Mouse (Mus musculus) natural killer cell, adult 2 months (primary cell): ENCODE results near the gene Pcbp4.
A peak's percentile ranks its signal among the peaks of the same experiment; 100 is the strongest.

Source experiments
- DNase-seq, 2 experiments: peaks; one replicate each; pipeline ENCODE4 v3.0.0; 2022; ENCODE audit warnings: low spot score in 2 of 2

The Pcbp4 gene

DNA sequence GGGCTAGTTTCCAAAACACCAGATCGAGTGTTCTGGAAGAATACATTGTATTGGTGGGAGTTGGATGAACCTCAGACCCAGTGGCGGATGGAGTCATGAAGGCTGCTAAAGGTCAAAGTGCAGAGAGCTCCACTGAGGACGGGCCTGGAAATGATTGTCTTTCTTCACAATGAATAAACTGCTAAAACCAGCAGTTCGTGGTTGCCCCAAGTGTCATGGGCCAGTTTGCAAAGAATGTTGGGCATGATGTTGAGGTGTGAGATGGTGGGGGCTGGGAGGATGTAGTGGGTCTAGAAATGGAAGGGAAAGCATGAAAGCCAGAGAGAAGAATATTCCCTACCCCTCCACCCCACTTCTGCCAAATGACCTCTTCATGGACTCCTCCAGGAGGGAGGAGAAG, 8.3 kb upstream of the Pcbp4 start:
- no peak for DNase-seq

DNA sequence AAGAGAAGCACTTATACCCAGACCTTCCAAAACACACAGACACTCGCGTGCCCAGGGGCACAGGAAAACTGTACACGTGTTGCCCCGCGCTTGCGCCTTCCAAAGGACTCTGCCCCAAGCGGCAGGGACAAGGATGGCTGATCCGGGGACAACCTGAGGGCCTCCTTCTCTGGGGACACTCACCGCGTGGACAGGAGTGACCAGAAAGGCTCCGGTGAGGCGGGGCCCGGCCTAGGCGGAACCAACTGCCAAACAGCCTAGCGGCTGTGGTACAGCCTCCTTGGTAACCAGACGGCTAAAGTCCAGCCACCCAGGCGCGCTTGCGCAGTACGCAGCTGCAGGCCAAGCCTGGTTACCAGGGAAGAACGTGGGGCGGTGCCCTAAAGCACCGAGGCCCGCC, 5.7 kb upstream of the Pcbp4 start, which contains the start of the genes Abhd14b and Abhd14a:
Gene Abhd14b, plus strand, starts transcription at position 112 of the 400 bp plus-strand sequence.
Gene Abhd14a, minus strand, starts transcription at position 331 of the 400 bp plus-strand sequence.
- DNase-seq: peak; percentile 78 to 80

DNA sequence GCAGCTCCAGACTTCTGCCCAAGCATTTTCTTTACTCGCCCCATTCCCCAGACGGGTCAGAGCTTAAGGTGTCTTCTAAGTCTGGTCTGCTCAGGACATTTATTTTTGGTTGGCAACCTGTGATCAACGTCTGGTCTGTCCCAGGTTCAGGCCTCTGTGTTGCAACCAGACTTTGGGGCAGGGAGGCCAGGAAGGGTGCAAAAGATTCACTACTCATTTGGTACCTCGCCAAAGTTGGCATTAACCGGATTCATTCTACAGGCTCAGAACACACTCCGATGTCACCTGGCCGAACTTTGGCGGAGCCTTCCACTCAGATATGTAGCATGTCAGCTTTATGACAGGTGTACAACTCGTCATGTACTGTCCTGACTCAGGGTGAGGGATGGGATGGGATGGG, 5.1 kb upstream of the Pcbp4 start:
- no peak for DNase-seq

DNA sequence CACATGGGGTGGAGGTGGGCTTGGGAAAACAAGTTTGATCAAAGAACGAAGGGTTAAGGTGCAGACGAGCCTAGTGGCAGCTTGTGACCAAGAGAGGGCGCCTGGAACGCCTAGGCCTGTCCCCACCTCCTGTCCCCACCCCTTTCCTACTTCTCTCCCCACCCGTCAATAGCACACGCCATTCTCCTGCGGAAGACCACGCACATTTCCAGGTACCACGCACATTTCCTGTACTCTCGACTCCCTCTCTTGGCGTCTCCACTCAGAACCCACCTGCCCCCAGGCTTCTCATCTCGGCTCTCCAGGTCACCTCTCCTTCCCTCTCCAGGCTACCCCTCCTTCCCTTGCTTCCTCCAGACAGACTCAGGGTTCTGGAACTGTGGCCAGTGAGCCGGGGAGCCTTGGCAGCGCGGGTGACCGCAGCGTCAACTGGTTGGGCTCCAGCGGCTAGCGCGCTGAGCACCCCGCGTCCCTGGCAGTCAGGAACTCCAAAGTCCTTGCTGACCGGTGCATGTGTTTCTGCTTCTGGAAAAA, 4.5 kb upstream of the Pcbp4 start:
- DNase-seq: peak; percentile 40 to 61

DNA sequence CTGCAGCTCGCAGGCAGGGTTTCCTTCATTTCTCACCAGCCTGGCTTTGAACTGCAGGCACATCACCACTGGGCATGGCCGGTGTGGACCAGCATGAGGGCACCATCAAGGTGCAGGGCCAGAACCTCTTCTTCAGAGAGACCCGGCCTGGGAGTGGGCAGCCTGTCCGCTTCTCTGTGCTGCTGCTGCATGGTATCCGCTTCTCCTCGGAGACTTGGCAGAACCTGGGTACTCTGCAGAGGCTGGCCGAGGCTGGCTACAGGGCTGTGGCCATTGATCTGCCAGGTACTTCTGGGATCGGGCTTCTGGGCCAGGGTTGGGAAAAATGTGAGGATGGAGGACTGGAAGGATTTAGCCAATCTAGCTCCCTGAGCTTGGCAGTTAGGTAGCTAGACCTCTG, 3.1 kb upstream of the Pcbp4 start:
- no peak for DNase-seq

DNA sequence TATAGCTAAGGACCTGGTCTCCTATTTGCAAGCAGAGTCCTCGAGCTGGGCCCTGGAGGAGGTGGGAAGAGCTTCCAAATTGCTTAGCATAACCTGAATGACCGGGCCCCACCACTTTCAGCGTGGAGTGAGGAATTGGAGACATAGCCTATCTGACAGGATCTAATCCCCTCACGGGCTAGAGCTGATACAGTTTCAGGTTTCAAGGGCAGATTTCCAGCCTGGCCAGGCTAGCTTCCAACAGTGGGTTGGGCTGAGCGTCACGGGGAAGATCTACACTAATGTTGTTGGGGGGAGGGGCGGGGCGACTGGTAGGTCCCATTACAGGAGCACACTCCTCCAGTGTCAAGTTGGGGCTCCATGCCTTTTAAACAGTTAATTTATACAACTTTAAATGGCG, 2.4 kb upstream of the Pcbp4 start:
- DNase-seq: no peak

DNA sequence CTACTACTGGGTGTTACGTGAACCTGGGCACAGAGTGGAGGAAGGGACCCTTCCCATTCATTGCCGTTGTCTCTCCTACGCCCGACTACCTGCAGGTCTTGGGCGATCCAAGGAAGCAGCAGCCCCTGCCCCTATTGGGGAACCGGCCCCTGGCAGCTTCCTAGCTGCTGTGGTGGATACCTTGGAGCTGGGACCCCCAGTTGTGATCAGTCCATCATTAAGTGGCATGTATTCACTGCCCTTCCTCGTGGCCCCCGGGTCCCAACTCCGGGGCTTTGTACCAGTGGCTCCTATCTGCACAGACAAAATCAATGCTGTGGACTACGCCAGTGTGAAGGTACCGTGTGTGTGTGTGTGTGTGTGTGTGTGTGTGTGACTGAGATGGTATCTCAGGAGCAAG, 1.8 kb upstream of the Pcbp4 start:
- DNase-seq: no peak

DNA sequence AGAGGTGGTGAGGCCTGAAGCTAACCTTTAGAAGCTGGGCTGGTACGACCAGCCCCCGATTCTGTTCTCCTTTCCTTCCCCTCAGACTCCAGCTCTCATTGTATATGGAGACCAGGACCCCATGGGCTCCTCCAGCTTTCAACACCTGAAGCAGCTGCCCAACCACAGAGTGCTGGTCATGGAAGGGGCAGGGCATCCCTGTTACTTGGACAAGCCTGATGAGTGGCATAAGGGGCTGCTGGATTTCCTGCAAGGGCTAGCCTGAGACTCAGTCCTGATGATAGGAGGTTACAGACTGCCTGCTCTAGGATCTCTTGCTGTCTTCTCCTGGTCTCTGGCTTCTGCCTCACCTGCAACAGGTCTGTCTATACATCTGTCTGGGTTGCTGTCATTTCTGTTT, 1.2 kb upstream of the Pcbp4 start:
- no peak for DNase-seq

DNA sequence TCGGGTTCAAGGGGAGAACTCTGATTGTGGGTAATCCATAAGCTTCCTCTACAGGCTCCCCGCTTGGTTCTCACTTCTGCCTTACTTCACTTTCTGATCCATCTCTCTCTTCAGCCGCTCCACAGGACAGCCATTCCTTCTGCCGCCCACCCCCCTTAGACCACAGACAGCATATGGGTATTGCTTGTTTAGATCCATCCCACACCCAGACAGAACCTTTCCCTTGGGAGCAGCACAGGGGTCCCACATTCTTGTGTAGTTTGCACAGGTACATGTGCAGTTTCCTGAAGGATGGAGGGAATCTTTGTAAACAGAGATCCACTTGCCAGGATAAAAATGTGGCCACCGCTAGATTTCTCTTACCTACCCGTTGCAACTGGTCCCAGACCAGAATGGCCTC, 740 bp upstream of the Pcbp4 start:
- no peak for DNase-seq

DNA sequence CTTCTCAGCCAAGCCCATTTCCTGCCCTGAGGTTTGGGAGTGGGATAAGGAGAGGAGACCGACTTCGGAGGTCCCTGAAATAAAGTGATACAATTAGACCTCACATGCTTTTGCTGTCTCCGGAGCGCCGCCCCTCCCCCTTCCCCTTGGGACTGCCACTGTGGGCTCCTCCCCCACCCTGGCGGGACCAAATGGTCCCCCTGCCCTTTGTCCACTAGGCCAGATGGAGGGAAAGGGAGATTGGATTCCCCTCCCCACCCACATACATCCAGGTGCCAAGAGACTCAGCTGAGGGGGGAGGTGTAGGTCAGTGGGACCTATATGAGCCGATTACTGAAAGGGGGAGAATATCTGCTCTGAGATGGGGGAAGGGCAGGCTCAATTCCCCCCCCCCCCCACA, 270 bp upstream of the Pcbp4 start:
- no peak for DNase-seq

DNA sequence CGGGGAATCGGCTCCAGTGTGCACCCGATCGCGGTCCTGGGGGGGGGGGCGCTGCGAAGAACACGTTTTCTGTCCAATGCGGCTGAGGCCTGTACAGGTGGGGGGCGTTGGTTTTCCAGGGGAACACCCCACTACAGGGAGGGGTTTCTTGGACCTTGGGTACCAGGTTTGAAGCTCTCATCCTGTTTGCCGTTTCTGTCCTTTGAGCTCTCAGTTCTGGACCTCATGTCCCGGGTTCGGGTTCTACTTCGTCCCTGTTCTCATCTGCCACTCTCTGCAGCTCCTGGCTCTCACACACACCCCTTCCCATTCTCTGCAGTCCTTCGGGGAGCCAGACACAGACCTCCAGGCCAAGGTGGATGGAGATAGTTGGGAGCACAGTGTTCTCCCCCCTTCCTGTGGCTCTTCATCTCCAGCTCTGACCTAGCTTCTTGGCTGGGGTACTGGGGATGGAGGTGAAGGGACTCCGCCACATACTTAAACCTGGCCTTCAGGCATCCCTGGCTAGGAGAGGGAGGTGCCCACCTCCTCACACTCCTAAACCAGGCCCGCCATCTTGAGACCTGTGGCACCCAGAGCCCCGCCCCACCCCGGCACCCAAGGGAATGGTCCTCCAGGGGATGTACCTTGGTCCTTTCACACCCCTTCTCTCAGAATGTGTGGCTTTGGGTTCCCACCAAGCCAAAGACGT, 1.1 kb downstream of the Pcbp4 start:
- no peak for DNase-seq

DNA sequence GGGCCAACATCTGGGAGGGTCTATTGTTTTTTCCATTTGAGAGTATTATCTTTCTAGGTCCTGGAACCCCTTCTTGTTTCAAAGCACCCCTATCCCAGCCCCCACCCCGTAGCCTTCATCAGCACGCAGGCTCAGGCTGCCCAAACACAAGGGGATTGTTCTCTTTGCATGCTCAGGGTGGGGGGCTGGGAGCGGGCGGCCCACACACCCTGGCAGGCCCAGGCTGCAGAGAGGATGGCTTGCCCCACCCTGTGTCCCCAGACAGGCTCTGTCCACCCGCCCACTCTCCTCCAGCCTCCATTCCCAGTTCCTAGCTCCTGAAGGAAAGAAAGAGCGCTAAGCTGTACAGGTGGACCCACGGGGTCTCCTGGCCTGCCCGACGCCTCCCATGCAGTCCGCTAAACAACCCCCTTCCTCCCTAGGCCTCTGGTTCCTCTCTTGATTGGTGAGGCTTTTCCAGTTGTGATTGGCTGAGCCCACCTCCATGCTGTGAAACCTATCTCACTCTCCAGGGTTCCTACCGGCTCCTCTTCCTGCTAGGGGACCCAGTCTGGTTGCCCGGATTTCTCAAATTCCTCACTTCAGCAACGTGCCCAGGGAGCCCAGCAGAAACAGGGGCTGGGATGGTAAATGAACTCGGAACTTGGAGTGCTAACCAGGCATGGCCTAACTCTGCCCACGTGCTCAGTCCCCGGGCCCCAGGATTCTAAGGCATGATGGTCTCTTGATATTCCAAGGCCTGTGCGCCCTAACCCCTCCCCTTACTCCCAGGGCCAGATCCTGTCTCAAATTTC, 2.0 kb downstream of the Pcbp4 start:
- no peak for DNase-seq

DNA sequence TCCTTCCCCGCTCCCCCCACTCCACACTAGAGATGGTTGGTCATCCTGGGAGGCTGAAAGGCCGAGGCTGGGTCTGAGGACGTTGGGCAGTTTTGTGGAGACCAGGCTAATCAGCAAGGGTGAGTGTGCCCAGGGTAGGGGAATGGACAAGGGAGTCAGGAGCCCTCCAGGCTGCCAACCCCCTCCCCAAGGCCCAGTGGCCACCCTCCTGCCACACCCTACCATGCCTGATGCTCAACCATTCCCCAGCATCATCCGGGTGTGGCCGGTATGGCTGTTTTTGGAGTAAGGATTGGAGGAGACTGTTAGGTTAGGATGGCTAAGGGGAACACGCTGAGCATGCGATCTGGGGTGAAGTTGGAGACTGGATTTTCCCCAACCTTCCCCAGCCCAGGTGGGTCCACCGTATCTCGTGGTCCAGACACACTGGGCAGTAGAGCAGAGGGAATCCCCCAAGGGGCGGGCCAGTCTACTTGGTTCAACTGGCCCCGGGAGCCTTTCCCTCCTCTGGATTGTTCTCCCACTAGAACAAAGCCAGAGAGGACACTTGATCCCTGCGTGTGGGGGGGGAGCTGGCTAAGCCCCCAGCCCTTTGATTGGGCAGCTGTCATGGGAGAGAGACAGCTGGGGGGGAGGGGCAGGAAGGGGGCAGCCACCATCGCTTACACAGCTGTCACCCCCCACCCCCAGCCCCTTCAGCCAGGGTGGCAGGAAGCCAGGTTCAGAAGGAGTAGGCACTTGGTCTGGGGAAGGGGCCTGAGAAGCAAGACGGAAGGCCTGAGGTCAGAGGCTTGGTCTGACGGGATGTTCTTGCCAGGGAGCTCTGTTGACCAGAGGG, 3.5 kb downstream of the Pcbp4 start:
- DNase-seq: no peak

DNA sequence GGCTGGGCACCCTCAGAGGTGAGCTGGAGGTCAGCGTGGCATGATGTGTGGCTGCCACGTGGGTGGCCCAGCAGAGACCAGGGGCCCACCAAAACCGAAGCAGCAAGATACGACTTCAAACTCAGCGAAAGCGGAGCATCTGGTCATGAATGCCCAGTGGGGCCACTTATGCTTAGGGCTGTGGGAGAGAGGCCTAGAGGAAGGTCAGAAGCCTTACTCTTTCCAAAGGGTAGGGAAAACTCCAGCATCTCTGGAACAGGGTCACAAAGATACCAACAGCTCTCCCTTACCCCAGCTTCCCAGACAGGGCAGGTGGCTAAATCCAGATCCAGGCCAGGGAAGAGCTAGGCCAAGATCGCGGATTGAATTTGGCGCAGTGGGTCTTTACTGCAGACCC, 4.1 kb downstream of the Pcbp4 start:
- no peak for DNase-seq

DNA sequence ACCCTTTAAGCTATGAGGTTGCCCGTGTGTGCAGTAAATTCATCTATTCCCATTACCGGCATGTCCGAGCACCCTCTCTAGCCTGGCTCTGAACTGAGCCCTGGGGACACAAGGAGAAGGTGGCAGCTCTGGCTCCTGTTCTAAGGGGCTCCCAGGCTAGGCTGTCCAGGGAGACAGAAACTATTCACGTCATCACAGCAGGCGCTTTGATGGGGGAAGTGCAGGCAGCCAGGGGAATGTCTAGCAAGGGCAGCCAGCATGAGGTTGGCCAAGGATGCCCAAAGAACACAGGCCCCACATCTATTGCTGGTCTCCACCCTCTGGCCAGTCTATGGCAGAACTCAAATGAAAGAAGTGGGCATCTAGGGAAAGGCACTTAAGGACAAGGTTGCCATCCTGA, 4.8 kb downstream of the Pcbp4 start:
- DNase-seq: no peak

DNA sequence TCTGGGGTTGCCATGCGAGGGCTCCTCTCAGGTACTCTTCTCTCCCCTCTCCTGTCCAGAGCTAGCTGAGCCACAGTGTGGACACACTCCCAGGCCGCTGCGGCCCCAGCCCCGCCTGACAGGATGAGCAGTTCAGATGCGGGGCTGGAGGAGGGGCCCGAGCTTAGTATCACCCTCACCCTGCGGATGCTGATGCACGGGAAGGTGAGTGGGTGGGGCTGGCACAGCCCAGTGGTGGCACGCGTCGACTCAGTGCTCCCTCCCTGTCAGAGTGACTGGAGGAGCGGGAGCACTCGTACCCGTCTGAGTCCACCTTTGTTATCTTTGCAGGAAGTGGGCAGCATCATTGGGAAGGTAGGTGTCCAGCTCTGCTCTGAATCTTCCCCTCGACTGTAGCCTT, 6.9 kb downstream of the Pcbp4 start:
- DNase-seq: no peak

DNA sequence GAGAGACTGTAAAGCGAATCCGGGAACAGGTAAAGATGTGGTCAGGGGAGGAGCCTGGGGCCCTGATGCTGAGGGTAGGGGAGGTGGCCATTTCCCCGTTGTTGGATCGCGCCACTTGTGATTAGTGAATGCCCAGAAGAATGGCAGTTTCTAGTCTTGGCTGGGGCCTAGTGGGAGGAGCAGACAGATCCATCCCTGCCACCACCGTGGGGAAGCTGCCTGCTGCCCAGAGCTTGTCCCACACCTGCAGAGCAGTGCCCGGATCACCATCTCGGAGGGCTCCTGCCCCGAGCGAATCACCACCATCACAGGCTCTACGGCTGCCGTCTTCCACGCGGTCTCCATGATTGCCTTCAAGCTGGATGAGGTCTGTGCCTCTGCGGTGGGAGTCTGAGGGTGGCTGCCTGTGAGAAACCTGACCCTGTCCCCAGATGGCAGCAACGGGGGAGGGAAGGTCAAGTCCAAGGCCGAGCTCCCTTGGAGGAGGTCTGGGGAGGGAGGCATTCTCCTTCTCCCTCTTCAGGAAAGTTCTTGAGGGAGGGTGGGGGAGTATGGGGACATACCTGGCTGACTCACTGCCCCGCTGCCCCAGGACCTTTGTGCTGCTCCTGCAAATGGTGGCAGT, 7.4 kb downstream of the Pcbp4 start:
- DNase-seq: no peak

DNA sequence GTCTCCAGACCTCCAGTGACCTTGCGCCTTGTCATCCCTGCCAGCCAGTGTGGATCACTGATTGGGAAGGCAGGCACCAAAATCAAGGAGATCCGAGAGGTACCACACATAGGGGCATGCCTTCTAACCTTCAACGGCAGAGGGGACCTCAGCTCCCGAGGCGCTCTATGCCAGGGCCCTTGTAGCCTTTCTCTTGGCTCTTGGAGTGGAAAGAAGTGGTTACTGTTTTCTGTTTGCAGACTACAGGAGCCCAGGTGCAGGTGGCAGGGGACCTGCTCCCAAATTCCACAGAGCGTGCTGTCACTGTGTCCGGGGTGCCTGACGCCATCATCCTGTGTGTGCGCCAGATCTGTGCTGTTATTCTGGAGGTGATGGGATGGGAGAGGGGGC, 7.9 kb downstream of the Pcbp4 start:
- no peak for DNase-seq

DNA sequence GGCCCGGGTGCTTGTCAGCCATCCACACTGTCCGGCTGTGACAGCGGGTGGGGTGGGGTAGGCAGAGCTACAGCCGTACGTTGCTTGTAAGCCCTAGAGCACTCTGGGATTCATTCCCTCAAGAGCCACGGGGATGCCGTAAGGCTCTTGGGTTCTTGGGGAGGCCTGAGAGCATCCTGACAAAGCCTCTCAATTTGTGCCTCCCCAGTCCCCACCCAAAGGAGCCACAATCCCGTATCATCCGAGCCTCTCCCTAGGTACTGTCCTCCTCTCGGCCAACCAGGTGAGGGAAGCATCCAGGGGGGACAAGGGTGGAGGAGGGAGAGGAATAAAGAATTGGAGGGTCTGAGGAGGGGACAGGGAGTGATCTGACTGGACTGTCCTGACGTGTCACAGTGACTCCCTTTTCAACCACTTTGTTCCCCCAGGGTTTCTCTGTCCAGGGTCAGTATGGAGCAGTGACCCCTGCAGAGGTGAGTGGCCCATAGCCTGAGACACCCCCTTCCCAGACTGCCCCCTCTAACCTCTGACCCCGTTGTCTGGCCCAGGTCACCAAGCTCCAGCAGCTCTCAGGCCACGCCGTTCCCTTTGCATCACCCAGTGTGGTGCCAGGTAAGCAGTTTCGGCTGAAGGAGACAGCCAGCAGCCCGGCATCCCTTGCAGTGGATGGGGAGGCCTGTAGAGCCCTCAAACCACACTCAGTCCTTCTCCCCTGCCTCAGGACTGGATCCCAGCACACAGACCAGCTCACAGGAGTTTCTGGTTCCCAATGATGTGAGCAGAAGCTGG, 8.7 kb downstream of the Pcbp4 start:
- DNase-seq: no peak

DNA sequence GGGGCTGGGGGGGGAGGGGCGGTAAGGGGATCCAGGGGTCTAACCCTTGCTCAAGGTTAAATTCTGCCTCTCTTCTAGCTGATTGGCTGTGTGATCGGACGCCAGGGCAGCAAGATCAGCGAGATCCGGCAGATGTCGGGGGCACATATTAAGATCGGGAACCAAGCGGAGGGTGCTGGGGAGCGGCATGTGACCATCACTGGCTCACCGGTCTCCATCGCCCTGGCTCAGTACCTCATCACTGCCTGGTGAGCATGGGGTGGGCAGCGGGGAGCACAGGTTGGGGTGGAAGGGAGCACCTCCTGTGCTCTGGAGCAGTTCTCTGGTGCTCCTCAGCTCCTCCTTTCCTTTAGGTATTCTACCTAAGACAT, 9.3 kb downstream of the Pcbp4 start:
- no peak for DNase-seq
